Mouse (Mus musculus): ENCODE results near the gene Gm10406. TPM values are rescaled to one million over a fixed set of nuclear protein-coding genes. Genes with fewer than 3 reads are reported as not detected.
"Not testable (repeated sequence)": the region's sequence is repeated elsewhere in the genome, so short reads cannot be mapped to it uniquely, and the experiment has no call there.

Gene Gm10406
- 0.19 TPM in 1 of 2 replicates, not detected in the other for polyA plus RNA-seq (2014; fragmentation: Nextera tagmentation; extraction: Ambion mirVana)

GRCm38 (mm10) chr14:7026781-7027749 is at the start of gene Gm10406:
Gene Gm10406 (minus strand): TSS chr14:7027449.
- Histone ChIP-seq H3K4me3 (ENCODE audit: low read depth, low read length) (peak within 1 kb of the TSS; percentile 42), H3K4me2 (peak within 1 kb of the TSS; percentile 68), H3K9ac (ENCODE audit: low read depth, low read length) (peak within 1 kb of the TSS; percentile 58; the same call in 1 of the 2 replicates)
- not testable (repeated sequence) for ATAC-seq (replicated peaks; ENCODE audit: insufficient number of reproducible peaks, low FRiP score, low TSS enrichment); H3K27ac ChIP-seq (ENCODE audit: low read depth, low read length); H3K9me3 ChIP-seq (replicated peaks; ENCODE audit: control insufficient read depth, low read length); H3K27me3 ChIP-seq (ENCODE audit: control insufficient read depth, insufficient read depth, low read length); H3K36me3 ChIP-seq (ENCODE audit: control insufficient read depth, insufficient read depth, low read length); H3K4me1 ChIP-seq (ENCODE audit: control insufficient read depth, insufficient read depth, low read length)
- 2% methylated on average over 40 of the region's 70 CpGs for WGBS (ENCODE audit: insufficient replicate concordance)

GRCm38 (mm10) chr14:7044870-7045269 is 17.6 kb upstream of the Gm10406 start, which contains the start of gene Gm3685:
Gene Gm3685 (minus strand): TSS chr14:7044970.
- not testable (repeated sequence) for ATAC-seq (replicated peaks; ENCODE audit: insufficient number of reproducible peaks, low FRiP score, low TSS enrichment)

GRCm38 (mm10) chr14:7026274-7026673 is 975 bp downstream of the Gm10406 start:
- not testable (repeated sequence) for H3K4me1 ChIP-seq (ENCODE audit: control insufficient read depth, insufficient read depth, low read length); ATAC-seq (replicated peaks; ENCODE audit: insufficient number of reproducible peaks, low FRiP score, low TSS enrichment); H3K27ac ChIP-seq (ENCODE audit: low read depth, low read length); H3K4me3 ChIP-seq (ENCODE audit: low read depth, low read length); H3K27me3 ChIP-seq (ENCODE audit: control insufficient read depth, insufficient read depth, low read length); H3K9me3 ChIP-seq (replicated peaks; ENCODE audit: control insufficient read depth, low read length); H3K9ac ChIP-seq (ENCODE audit: low read depth, low read length); H3K36me3 ChIP-seq (ENCODE audit: control insufficient read depth, insufficient read depth, low read length)
- H3K4me2 ChIP-seq: peak overlapping the region; percentile 68; the same call in 1 of the 2 replicates
- WGBS (ENCODE audit: insufficient replicate concordance): 7% methylated on average over 8 of the region's 9 CpGs

More at GRCm38 (mm10) chr14:7044870-7045269, 17.6 kb upstream of the Gm10406 start, which contains the start of gene Gm3685:
- not testable (repeated sequence) for H3K4me2 ChIP-seq; H3K9ac ChIP-seq (ENCODE audit: low read depth, low read length); H3K27ac ChIP-seq (ENCODE audit: low read depth, low read length); H3K27me3 ChIP-seq (ENCODE audit: control insufficient read depth, insufficient read depth, low read length); H3K4me3 ChIP-seq (ENCODE audit: low read depth, low read length); H3K36me3 ChIP-seq (ENCODE audit: control insufficient read depth, insufficient read depth, low read length); H3K4me1 ChIP-seq (ENCODE audit: control insufficient read depth, insufficient read depth, low read length); H3K9me3 ChIP-seq (replicated peaks; ENCODE audit: control insufficient read depth, low read length)
- no CpG with 5 or more reads among the region's 2 CpGs for WGBS (ENCODE audit: insufficient replicate concordance)

GRCm38 (mm10) chr14:6973718-6974117 is 53.5 kb downstream of the Gm10406 start, which contains the start of gene Gm6356:
Gene Gm6356 (minus strand): TSS chr14:6973818.
- not testable (repeated sequence) for H3K9ac ChIP-seq (ENCODE audit: low read depth, low read length); H3K4me3 ChIP-seq (ENCODE audit: low read depth, low read length); H3K27ac ChIP-seq (ENCODE audit: low read depth, low read length); H3K9me3 ChIP-seq (replicated peaks; ENCODE audit: control insufficient read depth, low read length); H3K4me1 ChIP-seq (ENCODE audit: control insufficient read depth, insufficient read depth, low read length); ATAC-seq (replicated peaks; ENCODE audit: insufficient number of reproducible peaks, low FRiP score, low TSS enrichment); H3K4me2 ChIP-seq; H3K36me3 ChIP-seq (ENCODE audit: control insufficient read depth, insufficient read depth, low read length); H3K27me3 ChIP-seq (ENCODE audit: control insufficient read depth, insufficient read depth, low read length)
- WGBS (ENCODE audit: insufficient replicate concordance): 36% methylated on average over 1 of the region's 2 CpGs

Other genes starting within 250 kb of the Gm10406 start
- gene Gm3642, start 187.1 kb downstream of the Gm10406 start, polyA plus RNA-seq (2014; fragmentation: Nextera tagmentation; extraction: Ambion mirVana): not detected in 2 replicates
- 1.2 and 2.1 TPM in 2 replicates for gene Gm3667, start 137.5 kb downstream of the Gm10406 start, polyA plus RNA-seq (2014; fragmentation: Nextera tagmentation; extraction: Ambion mirVana)
- gene Gm6356, start 53.6 kb downstream of the Gm10406 start, polyA plus RNA-seq (2014; fragmentation: Nextera tagmentation; extraction: Ambion mirVana): not detected in 2 replicates
- gene Gm3685, start 17.5 kb upstream of the Gm10406 start, polyA plus RNA-seq (2014; fragmentation: Nextera tagmentation; extraction: Ambion mirVana): not detected in 2 replicates
- gene Gm3696, start 73.2 kb upstream of the Gm10406 start, polyA plus RNA-seq (2014; fragmentation: Nextera tagmentation; extraction: Ambion mirVana): 0.69 and 1.6 TPM in 2 replicates
- gene Gm6676, start 98.0 kb upstream of the Gm10406 start, polyA plus RNA-seq (2014; fragmentation: Nextera tagmentation; extraction: Ambion mirVana): not detected in 2 replicates
- gene Gm3512, start 147.1 kb upstream of the Gm10406 start, polyA plus RNA-seq (2014; fragmentation: Nextera tagmentation; extraction: Ambion mirVana): 3.5 and 5.0 TPM in 2 replicates
- gene Gm16434, start 167.1 kb upstream of the Gm10406 start, polyA plus RNA-seq (2014; fragmentation: Nextera tagmentation; extraction: Ambion mirVana): not detected in 2 replicates
- gene Gm3727, start 237.3 kb upstream of the Gm10406 start, polyA plus RNA-seq (2014; fragmentation: Nextera tagmentation; extraction: Ambion mirVana): not detected in 2 replicates

Data from heart, embryonic 11.5 days (tissue).